In the genomic region with DNA sequence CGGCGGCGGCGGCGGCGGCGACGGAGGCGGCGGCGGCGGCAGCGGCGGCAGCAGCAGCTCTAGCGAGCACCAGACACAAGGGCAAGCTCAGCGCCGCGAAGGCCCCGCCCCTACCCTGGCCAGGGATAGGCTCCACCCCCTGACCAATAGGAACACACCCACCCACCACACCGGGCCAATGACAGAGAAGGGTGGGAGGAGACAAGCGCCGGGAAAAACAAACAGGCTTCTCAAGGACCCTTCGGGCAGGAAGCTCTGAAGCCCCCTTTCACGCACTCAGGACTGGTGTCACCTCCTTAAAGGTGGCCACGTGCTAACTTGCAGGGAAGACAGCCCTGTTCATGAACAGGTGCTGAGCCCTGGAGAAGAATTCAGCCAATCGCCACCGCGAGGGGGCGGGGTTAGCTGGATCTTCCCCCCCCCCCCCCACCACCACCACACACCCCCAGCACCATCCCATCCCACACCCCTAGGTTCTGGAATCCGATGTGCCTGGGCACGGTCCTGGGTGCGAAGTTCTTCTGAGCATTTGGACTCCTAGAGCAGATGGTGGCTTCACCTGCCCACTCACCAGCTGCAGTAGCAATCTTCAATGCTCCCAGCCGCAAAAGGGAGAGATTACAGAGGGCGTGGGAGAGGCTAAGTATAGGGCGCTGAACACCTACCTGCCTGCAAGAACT, we compare ENCODE assay signal across 8 mouse cellular contexts. TPM values are rescaled to one million over a fixed set of nuclear protein-coding genes. Genes with fewer than 3 reads are reported as not detected.
DNase-seq lines count a peak whose midpoint lies in the region; ATAC-seq lines count a peak whose summit lies in the region.

A gene (minus strand): TSS at position 83 of the 680 bp plus-strand sequence.

- peak within 1 kb of the TSS; percentile 85 for H3K4me2 ChIP-seq in embryonic facial prominence, embryonic 12.5 days (replicated peaks)
- peak within 1 kb of the TSS; percentile 99 for H3K4me2 ChIP-seq in intestine, embryonic 16.5 days (ENCODE audit: low read depth, low read length)

- H3K27me3 ChIP-seq in embryonic facial prominence, embryonic 12.5 days, result 0 out of 2 replicates have a peak, but pooled peaks cover 10% of the 10 kb centered on the region
- H3K27me3 ChIP-seq in intestine, embryonic 16.5 days (replicated peaks; ENCODE audit: control insufficient read depth, insufficient read depth, low read length), result peaks cover 12% of the 10 kb centered on the region
- peaks cover 35% of the 10 kb centered on the region for H3K27me3 ChIP-seq in midbrain, embryonic 10.5 days (ENCODE audit: low read depth, poor library complexity, severe bottlenecking)

- intact Hi-C loops in left cerebral cortex, postnatal 36 days (cut with DNase I), result no loop called here

- no peaks in the 10 kb centered on the region for H3K36me3 ChIP-seq in embryonic facial prominence, embryonic 12.5 days
- no peaks in the 10 kb centered on the region for H3K36me3 ChIP-seq in intestine, embryonic 16.5 days (ENCODE audit: control insufficient read depth, insufficient read depth, low read length)
- no peaks in the 10 kb centered on the region for H3K36me3 ChIP-seq in midbrain, embryonic 10.5 days

- WGBS in embryonic facial prominence, embryonic 12.5 days, result under 1% methylated on average over 15 of the region's 35 CpGs
- 1% methylated on average over 27 of the region's 35 CpGs for WGBS in intestine, embryonic 16.5 days
- 1% methylated on average over 30 of the region's 35 CpGs for WGBS in midbrain, embryonic 10.5 days

- H3K9ac ChIP-seq in embryonic facial prominence, embryonic 12.5 days, result peak within 1 kb of the TSS; percentile 63
- H3K9ac ChIP-seq in intestine, embryonic 16.5 days (ENCODE audit: low read depth, low read length), result peak within 1 kb of the TSS; percentile 61

- H3K27ac ChIP-seq in embryonic facial prominence, embryonic 12.5 days, result peak within 1 kb of the TSS; percentile 54; the same call in 1 of the 2 replicates
- H3K27ac ChIP-seq in intestine, embryonic 16.5 days (ENCODE audit: low read length), result no peak within 1 kb of the TSS
- H3K27ac ChIP-seq in midbrain, embryonic 10.5 days (replicated peaks), result peak within 1 kb of the TSS; percentile 77

- peak within 1 kb of the TSS; percentile 75 for H3K4me3 ChIP-seq in embryonic facial prominence, embryonic 12.5 days
- H3K4me3 ChIP-seq in intestine, embryonic 16.5 days (ENCODE audit: low read length), result peak within 1 kb of the TSS; percentile 67
- H3K4me3 ChIP-seq in midbrain, embryonic 10.5 days, result peak within 1 kb of the TSS; percentile 79

- peak; percentile 99 for DNase-seq in brain, adult 2 months (ENCODE audit: low read depth, low spot score)
- DNase-seq in left cerebral cortex, postnatal 36 days (ENCODE audit: low spot score in 2 of 2), result peak; percentile 91 to 93
- peak; percentile 94 for DNase-seq in midbrain, embryonic 10.5 days (ENCODE audit: low spot score)
- DNase-seq in right cerebral cortex, postnatal 4 days, result peak; percentile 91
- no peak for DNase-seq in MN1 (ENCODE audit: low spot score)

- no peaks in the 10 kb centered on the region for H3K4me1 ChIP-seq in embryonic facial prominence, embryonic 12.5 days
- peaks cover 3% of the 10 kb centered on the region; the same call in 1 of the 2 replicates for H3K4me1 ChIP-seq in intestine, embryonic 16.5 days (ENCODE audit: control insufficient read depth, insufficient read depth, low read length)
- H3K4me1 ChIP-seq in midbrain, embryonic 10.5 days, result peaks cover 27% of the 10 kb centered on the region

- H3K9me3 ChIP-seq in embryonic facial prominence, embryonic 12.5 days, result no peaks in the 10 kb centered on the region
- H3K9me3 ChIP-seq in intestine, embryonic 16.5 days (ENCODE audit: control insufficient read depth, low read length), result no peaks in the 10 kb centered on the region
- H3K9me3 ChIP-seq in midbrain, embryonic 10.5 days (replicated peaks), result 0 out of 2 replicates have a peak, but pooled peaks cover 7% of the 10 kb centered on the region

- peak; percentile 99 for ATAC-seq in embryonic facial prominence, embryonic 12.5 days (ENCODE audit: insufficient number of reproducible peaks, insufficient read depth, low FRiP score, low TSS enrichment)
- peak; percentile 98 for ATAC-seq in granulocyte monocyte progenitor cell, adult 5-6 weeks (replicated peaks; ENCODE audit: poor library complexity, severe bottlenecking)
- peak; percentile 100 for ATAC-seq in intestine, embryonic 16.5 days

RNA-seq across cellular contexts. Expression of the gene that starts here (rescaled TPM):
- 3.5 and 7.2 TPM in 2 replicates for polyA plus RNA-seq in embryonic facial prominence, embryonic 12.5 days (2016; fragmentation: Nextera tagmentation; extraction: Ambion mirVana)
- not detected in 2 replicates for total RNA-seq in granulocyte monocyte progenitor cell, adult 5-6 weeks (2014; fragmentation: Nextera tagmentation)
- total RNA-seq in granulocyte monocyte progenitor cell, adult 5-6 weeks (2017), result not detected in 2 replicates
- 0.24 and 0.38 TPM in 2 replicates for polyA plus RNA-seq in intestine, embryonic 16.5 days (2015; fragmentation: Nextera tagmentation; extraction: Ambion mirVana)
- total RNA-seq in left cerebral cortex, postnatal 36 days (2021), result 100 to 1,000 TPM; 244 to 254 TPM
- polyA plus RNA-seq in midbrain, embryonic 10.5 days (2016; fragmentation: Nextera tagmentation; extraction: Ambion mirVana), result 0.78 and 1.4 TPM in 2 replicates

Comparison
In these comparisons a context has a peak if more than half of its experiments do, and no peak if none do; other contexts are left out.
1. RNA of the gene that starts here (total RNA-seq): 244 to 254 TPM in left cerebral cortex, postnatal 36 days; not detected in granulocyte monocyte progenitor cell, adult 5-6 weeks; every median in the first group is over 100 times any median in the second.
2. Peak in ATAC-seq in granulocyte monocyte progenitor cell, adult 5-6 weeks; RNA of the gene not detected or under 1 TPM.
3. Peak in ATAC-seq, H3K4me3 ChIP-seq, H3K9ac ChIP-seq and H3K4me2 ChIP-seq in intestine, embryonic 16.5 days; RNA of the gene not detected or under 1 TPM.
4. Peak in every context shown above with its lines, with median percentiles within 50 percentile points of each other: ATAC-seq and H3K4me3 ChIP-seq.